Mouse (Mus musculus) retina, adult 2 months (tissue): ENCODE measurements at regions not wholly inside any gene's neighbourhood (a gene's known extent, or its start where the extent isn't known, plus 50 kb on each side); places are given as distances from the start of the nearest gene placed in this dataset.

Experiments used
- DNase-seq: peaks from one replicate; pipeline ENCODE4 v3.0.0-alpha.2; 2012; ENCODE audit warnings: low read depth, low spot score

- DNase-seq = no peak
Measured at GRCm38 (mm10) chr16:7647275-7647926, 777.5 kb downstream of the Tmem114 start.

GRCm38 (mm10) chr16:7644363-7644762 is 780.6 kb downstream of the Tmem114 start:
- DNase-seq = no peak

- no peak for DNase-seq
Measured at GRCm38 (mm10) chr16:7638955-7639755, 785.8 kb downstream of the Tmem114 start.

GRCm38 (mm10) chr16:7637993-7638392 is 786.9 kb downstream of the Tmem114 start:
- DNase-seq = no peak

GRCm38 (mm10) chr16:7637121-7637700 is 787.7 kb downstream of the Tmem114 start:
- DNase-seq = no peak

GRCm38 (mm10) chr16:7636326-7636725 is 788.6 kb downstream of the Tmem114 start:
- no peak for DNase-seq

GRCm38 (mm10) chr16:7632474-7632873 is 792.5 kb downstream of the Tmem114 start:
- no peak for DNase-seq

GRCm38 (mm10) chr16:7628351-7628750 is 796.6 kb downstream of the Tmem114 start:
- no peak for DNase-seq

GRCm38 (mm10) chr16:7606602-7607001 is 818.3 kb downstream of the Tmem114 start:
- no peak for DNase-seq

GRCm38 (mm10) chr16:7602428-7602827 is 822.5 kb downstream of the Tmem114 start:
- no peak for DNase-seq

GRCm38 (mm10) chr16:7574879-7575278 is 850.1 kb downstream of the Tmem114 start:
- no peak for DNase-seq

GRCm38 (mm10) chr16:7560841-7561240 is 864.1 kb downstream of the Tmem114 start:
- DNase-seq = no peak

- no peak for DNase-seq
Measured at GRCm38 (mm10) chr16:7559177-7559576, 865.8 kb downstream of the Tmem114 start.

GRCm38 (mm10) chr16:7558637-7559036 is 866.3 kb downstream of the Tmem114 start:
- DNase-seq = no peak

- no peak for DNase-seq
Measured at GRCm38 (mm10) chr16:7555911-7556310, 869.0 kb downstream of the Tmem114 start.

- no peak for DNase-seq
Measured at GRCm38 (mm10) chr16:7549568-7549967, 875.4 kb downstream of the Tmem114 start.

- DNase-seq = no peak
Measured at GRCm38 (mm10) chr16:7544067-7544466, 880.9 kb downstream of the Tmem114 start.

- DNase-seq = no peak
Measured at GRCm38 (mm10) chr16:7529811-7530210, 895.1 kb downstream of the Tmem114 start.

GRCm38 (mm10) chr16:7528963-7529362 is 896.0 kb downstream of the Tmem114 start:
- no peak for DNase-seq

GRCm38 (mm10) chr16:7527923-7528776 is 896.8 kb downstream of the Tmem114 start:
- no peak for DNase-seq

- no peak for DNase-seq
Measured at GRCm38 (mm10) chr16:7518711-7519110, 906.2 kb downstream of the Tmem114 start.
